Mouse (Mus musculus) ES-E14 (cell line): ENCODE data around the gene Jak3. TPM values are rescaled to one million over a fixed set of nuclear protein-coding genes. Genes with fewer than 3 reads are reported as not detected.

Experiments
- DNase-seq: peaks from one replicate; pipeline ENCODE4 v3.0.0-alpha.2; 2013; ENCODE audit warnings: low read depth, low spot score
- H3K27ac ChIP-seq: 2 replicates; pipeline ENCODE4 v1.5.1; 2012; ENCODE audit warnings: low read depth, mild to moderate bottlenecking, low read length, moderate library complexity, mixed read lengths; ENCODE audit not compliant: poor library complexity, insufficient read depth, severe bottlenecking
- H3K36me3 ChIP-seq: 2 replicates; pipeline ENCODE4 v1.6.1; 2012; ENCODE audit warnings: mild to moderate bottlenecking, low read length, moderate library complexity, mixed read lengths; ENCODE audit not compliant: control insufficient read depth, poor library complexity, insufficient read depth, severe bottlenecking
- H3K4me1 ChIP-seq, 2 experiments: fragments of 150-350 bp in 1 of 2; sonication (generic) in 1 of 2; 2 replicates each; pipeline ENCODE4 v1.6.1; 2012; ENCODE audit warnings: low read length in 2 of 2, mild to moderate bottlenecking in 1 of 2, mixed read lengths in 1 of 2; ENCODE audit not compliant: control insufficient read depth in 2 of 2, insufficient read depth in 2 of 2, poor library complexity in 1 of 2
- H3K4me3 ChIP-seq, 2 experiments: fragments of 150-350 bp in 1 of 2; sonication (generic) in 1 of 2; 2 replicates each; pipeline ENCODE4 v1.5.1; 2012; ENCODE audit warnings: low read length in 2 of 2, low read depth in 1 of 2, mild to moderate bottlenecking in 1 of 2, mixed read lengths in 1 of 2; ENCODE audit not compliant: insufficient read depth in 1 of 2, poor library complexity in 1 of 2, severe bottlenecking in 1 of 2
- H3K9ac ChIP-seq: 2 replicates; pipeline ENCODE4 v1.6.1; 2012; ENCODE audit warnings: low read depth, mild to moderate bottlenecking, low read length, mixed read lengths; ENCODE audit not compliant: poor library complexity, insufficient read depth, severe bottlenecking
- H3K9me3 ChIP-seq: fragments of 150-350 bp; sonication (generic); 2 replicates; pipeline ENCODE4 v1.6.1; 2012; ENCODE audit warnings: low read depth, mild to moderate bottlenecking, low read length; ENCODE audit not compliant: control insufficient read depth, insufficient read depth
- CHD2 ChIP-seq: IDR thresholded peaks from 2 replicates; pipeline ENCODE4 v1.6.1; 2014; ENCODE audit warnings: mild to moderate bottlenecking, low read depth, low read length, inconsistent platforms
- HCFC1 ChIP-seq: IDR thresholded peaks from 2 replicates; pipeline ENCODE4 v1.6.1; 2012; ENCODE audit warnings: low read length, inconsistent platforms, borderline replicate concordance; ENCODE audit not compliant: insufficient read depth
- MAFK ChIP-seq: IDR thresholded peaks from 2 replicates; pipeline ENCODE4 v1.6.1; 2014; ENCODE audit warnings: mild to moderate bottlenecking, low read depth, low read length, inconsistent platforms; ENCODE audit not compliant: insufficient read depth
- ZC3H11A ChIP-seq: IDR thresholded peaks from 2 replicates; pipeline ENCODE4 v1.6.1; 2012; ENCODE audit warnings: low read depth, mild to moderate bottlenecking, inconsistent platforms, low read length, borderline replicate concordance
- ZNF384 ChIP-seq: IDR thresholded peaks from 2 replicates; pipeline ENCODE4 v1.6.1; 2012; ENCODE audit warnings: low read depth, low read length, inconsistent platforms
- in situ Hi-C, 2 experiments: fragments of 600-800 bp; cut with MboI; formaldehyde crosslinking; loops; one replicate each; pipeline ENCODE4 v1.15.1; 2025; ENCODE audit warnings: low sequenced_read_pairs in 2 of 2, inconsistent platforms in 1 of 2; ENCODE audit not compliant: unreplicated experiment in 2 of 2
- total RNA-seq: library from RNA; depleted of rRNA; stranded (reverse); fragments of 300-350 nt; gene quantifications from 2 replicates; pipeline ENCODE4 v1.2.3, GENCODE M21; 2012

Gene Jak3
- total RNA-seq, 1 experiment: 19.0 TPM

- Histone ChIP-seq H3K9ac (no peak overlapping the region), H3K36me3 (no peaks in the 10 kb centered on the region), H3K27ac (no peak overlapping the region), H3K4me3 (no peak overlapping the region), H3K9me3 (no peaks in the 10 kb centered on the region), H3K4me1 (peaks cover 4 to 33% of the 10 kb centered on the region in 2 experiments; a peak in 2 of 4 replicates)
- DNase-seq: no peak
- in situ Hi-C loops: no loop called here
- TF ChIP-seq ZNF384 (no peak), ZC3H11A (no peak), HCFC1 (no peak), MAFK (no peak), CHD2 (no peak)
Measured at GRCm38 (mm10) chr8:71633981-71634667, 42.0 kb upstream of the Jak3 start.

GRCm38 (mm10) chr8:71637149-71638095 is 38.7 kb upstream of the Jak3 start:
- DNase-seq: no peak
- Histone ChIP-seq H3K27ac (no peak overlapping the region), H3K4me3 (no peak overlapping the region), H3K9me3 (no peaks in the 10 kb centered on the region), H3K4me1 (peaks cover 1 to 18% of the 10 kb centered on the region in 2 experiments; a peak in 2 of 4 replicates), H3K36me3 (no peaks in the 10 kb centered on the region), H3K9ac (no peak overlapping the region)
- in situ Hi-C loops: no loop called here
- TF ChIP-seq HCFC1: no peak
- no peak for TF ChIP-seq MAFK
- TF ChIP-seq ZC3H11A: no peak
- no peak for TF ChIP-seq ZNF384
- no peak for TF ChIP-seq CHD2

- in situ Hi-C loops: no loop called here
- no peak overlapping the region for H3K27ac ChIP-seq
- peaks cover 1 to 12% of the 10 kb centered on the region in 2 experiments; a peak in 2 of 4 replicates for H3K4me1 ChIP-seq
- H3K9me3 ChIP-seq: no peaks in the 10 kb centered on the region
- TF ChIP-seq ZC3H11A (no peak), ZNF384 (no peak), MAFK (no peak), HCFC1 (no peak), CHD2 (no peak)
- DNase-seq: no peak
- no peak overlapping the region for H3K9ac ChIP-seq
- no peak overlapping the region for H3K4me3 ChIP-seq
- no peaks in the 10 kb centered on the region for H3K36me3 ChIP-seq
Measured at GRCm38 (mm10) chr8:71638321-71638720, 37.8 kb upstream of the Jak3 start.

GRCm38 (mm10) chr8:71639318-71639717 is 36.8 kb upstream of the Jak3 start:
- TF ChIP-seq ZC3H11A: no peak
- no peak for TF ChIP-seq CHD2
- TF ChIP-seq HCFC1: no peak
- no peak for TF ChIP-seq MAFK
- TF ChIP-seq ZNF384: no peak
- in situ Hi-C loops: no loop called here
- peaks cover 1 to 10% of the 10 kb centered on the region in 2 experiments; a peak in 2 of 4 replicates for H3K4me1 ChIP-seq
- no peak overlapping the region for H3K9ac ChIP-seq
- no peak for DNase-seq
- H3K36me3 ChIP-seq: no peaks in the 10 kb centered on the region
- no peaks in the 10 kb centered on the region for H3K9me3 ChIP-seq
- H3K27ac ChIP-seq: no peak overlapping the region
- H3K4me3 ChIP-seq: no peak overlapping the region
